Mouse (Mus musculus) MEL (cell line): ENCODE measurements around the gene Cadps.

ENCODE experiments used
- CTCF ChIP-seq, 3 experiments: IDR thresholded peaks in 2 of 3; conservative IDR thresholded peaks in 1 of 3; 2 replicates each; pipeline ENCODE4 v1.5.1; 2011 to 2012; ENCODE audit warnings: low read length in 3 of 3, low read depth in 2 of 3, mild to moderate bottlenecking in 2 of 3, improper control_type of control experiment in 1 of 3, inconsistent platforms in 1 of 3, mixed read lengths in 1 of 3, moderate library complexity in 1 of 3; ENCODE audit not compliant: control insufficient read depth in 1 of 3, insufficient read depth in 1 of 3, poor library complexity in 1 of 3, severe bottlenecking in 1 of 3
- E2F4 ChIP-seq: IDR thresholded peaks from 2 replicates; pipeline ENCODE4 v1.6.1; 2011; ENCODE audit warnings: low read depth, low read length, improper control_type of control experiment, borderline replicate concordance
- ELF1 ChIP-seq: IDR thresholded peaks from 2 replicates; pipeline ENCODE4 v1.6.1; 2014; ENCODE audit warnings: low read depth, mild to moderate bottlenecking, inconsistent platforms, low read length, improper control_type of control experiment, moderate library complexity
- EP300 ChIP-seq, 2 experiments: IDR thresholded peaks; 2 replicates each; pipeline ENCODE4 v1.6.1; 2011; ENCODE audit warnings: improper control_type of control experiment in 2 of 2, low read length in 2 of 2, low read depth in 1 of 2, mild to moderate bottlenecking in 1 of 2
- GATA1 ChIP-seq: IDR thresholded peaks from 2 replicates; pipeline ENCODE4 v1.6.1; 2011; ENCODE audit warnings: low read depth, low read length, improper control_type of control experiment
- JUND ChIP-seq: IDR thresholded peaks from 2 replicates; pipeline ENCODE4 v1.6.1; 2011; ENCODE audit warnings: low read depth, mild to moderate bottlenecking, improper control_type of control experiment, low read length
- MXI1 ChIP-seq: IDR thresholded peaks from 2 replicates; pipeline ENCODE4 v1.6.1; 2011; ENCODE audit warnings: mild to moderate bottlenecking, low read depth, low read length, improper control_type of control experiment
- POLR2A ChIP-seq, 2 experiments: IDR thresholded peaks; 2 replicates each; pipeline ENCODE4 v1.6.1; 2011 to 2012; ENCODE audit warnings: low read length in 2 of 2, mild to moderate bottlenecking in 2 of 2, control low read depth in 1 of 2, improper control_type of control experiment in 1 of 2, low read depth in 1 of 2, moderate library complexity in 1 of 2; ENCODE audit not compliant: control insufficient read depth in 1 of 2, insufficient read depth in 1 of 2, poor library complexity in 1 of 2
- SMC3 ChIP-seq: IDR thresholded peaks from 2 replicates; pipeline ENCODE4 v1.6.1; 2011; ENCODE audit warnings: low read depth, low read length, improper control_type of control experiment
- USF2 ChIP-seq, 2 experiments: IDR thresholded peaks; 2 replicates each; pipeline ENCODE4 v1.6.1; 2011 to 2012; ENCODE audit warnings: improper control_type of control experiment in 2 of 2, low read length in 2 of 2, borderline replicate concordance in 1 of 2, inconsistent platforms in 1 of 2, low read depth in 1 of 2, mild to moderate bottlenecking in 1 of 2; ENCODE audit not compliant: insufficient read depth in 1 of 2

DNA sequence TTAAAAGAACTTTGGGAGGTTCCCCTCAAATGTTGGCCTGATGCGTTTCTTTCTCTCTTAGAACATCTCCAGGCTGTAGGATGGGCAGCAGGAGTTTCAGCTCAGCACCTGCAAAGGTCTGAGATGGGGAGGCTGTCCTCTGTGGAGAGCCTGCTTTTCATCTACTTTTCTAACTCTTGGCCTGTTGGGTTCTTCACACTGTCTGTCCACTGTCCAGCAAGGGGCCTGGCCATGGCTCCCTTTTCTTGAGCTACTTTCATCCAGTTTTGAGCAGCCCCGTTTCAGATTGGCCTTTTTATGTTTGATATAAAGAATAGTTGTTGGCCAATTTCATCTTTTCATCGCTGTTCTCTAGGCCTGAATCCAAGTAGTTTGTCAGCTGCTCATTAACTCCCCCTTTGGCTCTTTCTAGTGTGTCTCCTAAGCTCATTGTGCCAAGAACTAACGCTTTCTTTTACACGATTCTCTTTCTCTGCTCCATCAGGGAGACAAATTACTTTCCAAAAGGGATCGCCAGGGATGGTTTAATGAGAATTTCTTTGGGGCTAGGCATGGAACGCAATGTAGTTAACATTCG lies 485.4 kb downstream of the Cadps start:
- TF ChIP-seq GATA1 (no peak), E2F4 (no peak), CTCF (IDR thresholded peaks at IDR 0.05 in 2 of 3, conservative IDR thresholded peaks at IDR 0.05 in 1 of 3; ENCODE audit: control insufficient read depth in 1 of 3, insufficient read depth in 1 of 3, low read depth in 2 of 3, low read length in 3 of 3, poor library complexity in 1 of 3, severe bottlenecking in 1 of 3) (no peak), MXI1 (no peak), SMC3 (no peak), USF2 (IDR thresholded peaks at IDR 0.05; ENCODE audit: borderline replicate concordance in 1 of 2, insufficient read depth in 1 of 2, low read depth in 1 of 2, low read length in 2 of 2) (no peak), EP300 (IDR thresholded peaks at IDR 0.05; ENCODE audit: low read depth in 1 of 2, low read length in 2 of 2) (no peak), JUND (no peak), ELF1 (no peak), POLR2A (IDR thresholded peaks at IDR 0.05; ENCODE audit: control insufficient read depth in 1 of 2, insufficient read depth in 1 of 2, low read depth in 1 of 2, low read length in 2 of 2, poor library complexity in 1 of 2) (no peak)
